Mouse (Mus musculus) gastrocnemius, postnatal 36 days (tissue): ENCODE measurements at regions not wholly inside any gene's neighbourhood (a gene's known extent, or its start where the extent isn't known, plus 50 kb on each side); places are given as distances from the start of the nearest gene placed in this dataset.

ENCODE experiments used
- DNase-seq, 2 experiments: peaks; one replicate each; pipeline ENCODE4 v3.0.0; 2022
- intact Hi-C: fragments of 180-260 bp; cut with DNase I; formaldehyde crosslinking; loops from one replicate; pipeline ENCODE4 v1.15.1; 2025

DNA sequence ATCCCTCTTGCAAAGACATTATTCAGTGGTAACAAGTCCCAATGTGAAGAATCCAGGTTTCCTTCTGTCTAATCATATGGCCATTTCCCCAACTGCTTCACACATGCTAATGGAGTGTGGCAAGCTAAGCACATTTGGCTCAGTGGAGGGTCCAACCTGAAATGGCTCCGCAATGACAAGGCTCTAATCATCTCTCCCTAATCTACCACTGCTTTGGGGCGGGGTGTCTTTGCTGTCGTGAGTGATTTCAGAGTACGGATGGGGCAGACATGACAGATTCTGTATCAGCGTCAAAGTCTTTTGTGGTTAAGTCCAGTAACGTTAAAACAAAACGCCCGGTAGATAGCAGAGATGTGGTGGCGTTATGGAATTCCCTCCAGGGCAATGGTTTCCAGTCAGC, 52.2 kb upstream of the Lmo4 start:
- no peak for DNase-seq
- intact Hi-C loops, result no loop called here

DNA sequence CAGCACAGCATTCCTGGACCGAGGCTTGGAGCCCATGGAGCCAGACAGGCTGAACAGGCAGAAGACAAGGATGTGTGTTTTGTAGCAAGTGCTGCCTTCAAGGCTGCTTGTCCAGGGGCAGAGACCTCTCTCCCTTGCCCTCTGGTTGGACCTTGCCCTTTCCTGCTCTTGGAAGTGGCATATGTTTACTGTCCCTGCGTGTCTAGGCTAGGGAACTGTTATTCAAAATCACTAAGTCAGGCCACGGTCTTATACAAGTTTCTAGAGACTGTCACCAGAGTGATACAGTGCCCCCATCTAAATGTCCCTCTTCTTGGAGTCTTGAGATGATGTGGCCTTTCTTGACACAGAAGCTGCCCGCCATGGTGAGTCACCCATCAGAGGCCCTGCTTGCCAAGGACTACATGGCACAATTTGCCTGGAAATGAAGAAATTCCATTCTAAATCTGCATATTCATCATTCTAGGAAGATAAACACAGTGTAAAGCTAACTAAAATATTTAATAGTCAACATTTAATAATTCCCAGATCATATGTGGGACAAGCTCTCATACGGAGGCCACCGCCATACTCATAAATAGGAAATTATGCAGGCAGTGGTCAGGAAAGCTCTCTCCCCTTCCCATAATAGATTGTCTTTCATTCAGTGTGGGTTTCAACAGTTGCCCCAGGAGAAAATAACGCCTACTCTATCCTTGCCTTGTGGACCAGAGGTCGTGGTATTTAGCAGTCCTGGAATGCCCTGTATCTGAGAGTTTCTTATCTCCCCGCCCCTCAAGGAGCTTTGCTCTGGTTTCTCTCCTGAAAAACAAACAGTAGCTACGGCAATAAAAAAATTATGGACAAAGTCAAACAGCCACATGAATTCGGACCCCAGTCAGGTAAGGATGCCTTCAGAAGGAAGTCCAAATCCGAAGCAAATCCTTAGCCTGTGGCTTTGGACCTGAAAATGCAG, 50.9 kb upstream of the Lmo4 start:
- DNase-seq, result no peak
- intact Hi-C loops, result no loop called here
